10 mouse cellular contexts compared by ENCODE assay signal in the genomic region with DNA sequence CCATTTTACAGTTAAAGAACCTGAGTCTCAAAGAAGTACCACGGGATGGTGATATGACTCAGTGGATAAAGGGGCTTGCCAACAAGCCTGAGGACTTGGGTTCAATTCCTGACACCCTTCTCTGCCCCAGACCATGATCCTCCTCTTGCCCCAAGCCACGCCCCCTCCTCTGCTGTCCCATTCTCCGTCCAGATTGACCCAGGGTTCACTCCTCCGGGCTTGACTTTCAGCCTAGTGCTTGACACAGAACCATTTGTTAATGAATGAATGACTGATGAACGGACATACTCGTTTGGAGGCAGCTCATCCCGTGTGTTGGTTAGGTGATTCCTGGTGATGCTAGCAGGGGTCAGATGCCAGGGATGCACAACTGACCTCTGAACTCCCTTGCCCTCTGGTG. TPM values are rescaled to one million over a fixed set of nuclear protein-coding genes. Genes with fewer than 3 reads are reported as not detected.
DNase-seq lines count a peak whose midpoint lies in the region; ATAC-seq and TF ChIP-seq lines count a peak whose summit lies in the region.
"Had no signal": no experiment of that assay in that cellular context is flagged by ENCODE, and none has a peak within 500 bp of the region (broad histone marks: within the 10 kb centered on the region; RNA-seq: fewer than 3 reads in every experiment).

No protein-coding gene starts in this region.

- no peak for TF ChIP-seq CTCF in midbrain, postnatal 0 days (IDR thresholded peaks at IDR 0.05)

- no peak for DNase-seq in kidney, postnatal 4 days
- no peak for DNase-seq in embryonic facial prominence, embryonic 14.5 days (ENCODE audit: low spot score)
- DNase-seq in intestine, embryonic 14.5 days (ENCODE audit: low spot score) = no peak
- DNase-seq in midbrain, postnatal 0 days (ENCODE audit: low spot score) = no peak
- no peak for DNase-seq in spleen, postnatal 4 days (ENCODE audit: low spot score in 2 of 2)
- DNase-seq in right cerebral cortex, postnatal 25 days = no peak
- no peak for DNase-seq in adrenal gland, postnatal 36 days
- DNase-seq: thymus, postnatal 36 days had no signal

- 0 out of 2 replicates have a peak overlapping the region, but pooled peaks have one; percentile 74 for H3K9ac ChIP-seq in kidney, embryonic 14.5 days (ENCODE audit: low read depth, low read length)
- H3K9ac ChIP-seq in embryonic facial prominence, embryonic 14.5 days (ENCODE audit: low read depth, low read length) = no peak overlapping the region
- no peak overlapping the region for H3K9ac ChIP-seq in intestine, embryonic 14.5 days (ENCODE audit: low read length)
- H3K9ac ChIP-seq in midbrain, postnatal 0 days (replicated peaks; ENCODE audit: low read length, poor library complexity, severe bottlenecking) = no peak overlapping the region

- H3K27me3 ChIP-seq in kidney, embryonic 14.5 days (ENCODE audit: control insufficient read depth, insufficient read depth, low read length) = no peaks in the 10 kb centered on the region
- H3K27me3 ChIP-seq in embryonic facial prominence, embryonic 14.5 days (replicated peaks; ENCODE audit: control insufficient read depth, insufficient read depth, low read length) = peaks cover 14% of the 10 kb centered on the region; the same call in 1 of the 2 replicates
- H3K27me3 ChIP-seq in intestine, embryonic 14.5 days (replicated peaks; ENCODE audit: control insufficient read depth, insufficient read depth, low read length) = no peaks in the 10 kb centered on the region
- H3K27me3 ChIP-seq in midbrain, postnatal 0 days (ENCODE audit: insufficient read depth, low read length) = no peaks in the 10 kb centered on the region

- H3K4me2 ChIP-seq in kidney, embryonic 14.5 days (replicated peaks; ENCODE audit: low read depth, low read length) = peak overlapping the region; percentile 95
- peak overlapping the region; percentile 96; the same call in 1 of the 2 replicates for H3K4me2 ChIP-seq in embryonic facial prominence, embryonic 14.5 days (ENCODE audit: low read depth, low read length)
- H3K4me2 ChIP-seq in intestine, embryonic 14.5 days (ENCODE audit: low read length) = peak overlapping the region; percentile 90
- peak overlapping the region; percentile 99 for H3K4me2 ChIP-seq in midbrain, postnatal 0 days (ENCODE audit: low read depth, low read length, poor library complexity, severe bottlenecking)

- no peaks in the 10 kb centered on the region for H3K9me3 ChIP-seq in kidney, embryonic 14.5 days (ENCODE audit: control insufficient read depth, low read length)
- no peaks in the 10 kb centered on the region for H3K9me3 ChIP-seq in embryonic facial prominence, embryonic 14.5 days (ENCODE audit: control insufficient read depth, low read length)
- no peaks in the 10 kb centered on the region for H3K9me3 ChIP-seq in intestine, embryonic 14.5 days (ENCODE audit: control insufficient read depth, low read length)
- H3K9me3 ChIP-seq in midbrain, postnatal 0 days (ENCODE audit: low read length) = no peaks in the 10 kb centered on the region

- peaks cover 33% of the 10 kb centered on the region for H3K4me1 ChIP-seq in kidney, embryonic 14.5 days (ENCODE audit: control insufficient read depth, insufficient read depth, low read length)
- H3K4me1 ChIP-seq in embryonic facial prominence, embryonic 14.5 days (ENCODE audit: control insufficient read depth, insufficient read depth, low read length) = no peaks in the 10 kb centered on the region
- H3K4me1 ChIP-seq in intestine, embryonic 14.5 days (replicated peaks; ENCODE audit: control insufficient read depth, insufficient read depth, low read length) = no peaks in the 10 kb centered on the region; the same call in none of the 2 replicates
- H3K4me1 ChIP-seq in midbrain, postnatal 0 days (ENCODE audit: insufficient read depth, low read length) = no peaks in the 10 kb centered on the region

- no peak overlapping the region for H3K27ac ChIP-seq in kidney, embryonic 14.5 days (ENCODE audit: low read depth, low read length)
- no peak overlapping the region for H3K27ac ChIP-seq in embryonic facial prominence, embryonic 14.5 days (replicated peaks; ENCODE audit: low read depth, low read length)
- H3K27ac ChIP-seq in intestine, embryonic 14.5 days (ENCODE audit: low read depth) = no peak overlapping the region
- no peak overlapping the region for H3K27ac ChIP-seq in midbrain, postnatal 0 days (ENCODE audit: low read depth, low read length)
- H3K27ac ChIP-seq: macrophage had no signal

- 47% methylated on average over 7 of the region's 7 CpGs for WGBS in kidney, embryonic 14.5 days
- 58% methylated on average over 7 of the region's 7 CpGs for WGBS in embryonic facial prominence, embryonic 14.5 days
- 48% methylated on average over 7 of the region's 7 CpGs for WGBS in intestine, embryonic 14.5 days
- WGBS in midbrain, postnatal 0 days = 78% methylated on average over 7 of the region's 7 CpGs

- ATAC-seq in kidney, embryonic 14.5 days (ENCODE audit: low FRiP score, low TSS enrichment) = no peak
- no peak for ATAC-seq in embryonic facial prominence, embryonic 14.5 days (ENCODE audit: low read depth)
- ATAC-seq in intestine, embryonic 14.5 days (replicated peaks; ENCODE audit: low FRiP score, low TSS enrichment, low read depth) = no peak
- no peak for ATAC-seq in midbrain, postnatal 0 days (ENCODE audit: low FRiP score)

- peak overlapping the region; percentile 75 for H3K4me3 ChIP-seq in kidney, embryonic 14.5 days (ENCODE audit: low read length)
- no peak overlapping the region for H3K4me3 ChIP-seq in embryonic facial prominence, embryonic 14.5 days (ENCODE audit: low read depth, low read length)
- H3K4me3 ChIP-seq in intestine, embryonic 14.5 days (ENCODE audit: low read depth, low read length) = no peak overlapping the region; the same call in 1 of the 2 replicates
- no peak overlapping the region for H3K4me3 ChIP-seq in midbrain, postnatal 0 days (ENCODE audit: low read depth, low read length)

- no peaks in the 10 kb centered on the region for H3K36me3 ChIP-seq in kidney, embryonic 14.5 days (ENCODE audit: control insufficient read depth, insufficient read depth, low read length)
- H3K36me3 ChIP-seq in embryonic facial prominence, embryonic 14.5 days (ENCODE audit: control insufficient read depth, insufficient read depth, low read length) = no peaks in the 10 kb centered on the region
- no peaks in the 10 kb centered on the region for H3K36me3 ChIP-seq in intestine, embryonic 14.5 days (ENCODE audit: control insufficient read depth, insufficient read depth, low read length)
- no peaks in the 10 kb centered on the region for H3K36me3 ChIP-seq in midbrain, postnatal 0 days (ENCODE audit: insufficient read depth, low read length)

RNA-seq across cellular contexts. Expression of a gene that starts 1.2 kb away (rescaled TPM):
- 3.9 and 5.4 TPM in 2 replicates for polyA plus RNA-seq in kidney, embryonic 14.5 days (2014; fragmentation: Nextera tagmentation; extraction: Ambion mirVana)
- 8.8 and 9.2 TPM in 2 replicates for polyA plus RNA-seq in embryonic facial prominence, embryonic 14.5 days (2014; fragmentation: Nextera tagmentation; extraction: Ambion mirVana)
- 6.9 TPM in 2 replicates for polyA plus RNA-seq in intestine, embryonic 14.5 days (2014; fragmentation: Nextera tagmentation; extraction: Ambion mirVana)
- 11.7 and 11.8 TPM in 2 replicates for total RNA-seq in midbrain, postnatal 0 days (2014; rRNA removed)
- polyA plus RNA-seq in midbrain, postnatal 0 days (2015; fragmentation: Nextera tagmentation; extraction: Ambion mirVana) = 3.3 and 3.8 TPM in 2 replicates
- 10 to 100 TPM; 13.2 to 18.5 TPM for total RNA-seq in adrenal gland, postnatal 36 days (2021)

RNA-seq across cellular contexts. Expression of a gene that starts 6.8 kb away (rescaled TPM):
- polyA plus RNA-seq in kidney, embryonic 14.5 days (2014; fragmentation: Nextera tagmentation; extraction: Ambion mirVana) = 0.15 and 0.31 TPM in 2 replicates
- 0.69 and 1.0 TPM in 2 replicates for polyA plus RNA-seq in embryonic facial prominence, embryonic 14.5 days (2014; fragmentation: Nextera tagmentation; extraction: Ambion mirVana)
- polyA plus RNA-seq in intestine, embryonic 14.5 days (2014; fragmentation: Nextera tagmentation; extraction: Ambion mirVana) = not detected in 2 replicates
- not detected in 2 replicates for total RNA-seq in midbrain, postnatal 0 days (2014; rRNA removed)
- not detected in 2 replicates for polyA plus RNA-seq in midbrain, postnatal 0 days (2015; fragmentation: Nextera tagmentation; extraction: Ambion mirVana)
- total RNA-seq in adrenal gland, postnatal 36 days (2021) = not detected
- polyA plus RNA-seq: macrophage had no signal
